Mouse (Mus musculus): ENCODE measurements at regions not wholly inside any gene's neighbourhood (a gene's known extent, or its start where the extent isn't known, plus 50 kb on each side); places are given as distances from the start of the nearest gene placed in this dataset.

GRCm38 (mm10) chr16:66257921-66258320 is 442.9 kb downstream of the Vgll3 start:
- peak; percentile 2 for DNase-seq

GRCm38 (mm10) chr16:66268987-66269386 is 453.9 kb downstream of the Vgll3 start:
- DNase-seq = no peak

- no peak for DNase-seq
Measured at GRCm38 (mm10) chr16:66276635-66277034, 461.6 kb downstream of the Vgll3 start.

All from cerebellum, adult 9-11 months (tissue).